Mouse (Mus musculus): ENCODE data around the gene Tmem107. TPM values are rescaled to one million over a fixed set of nuclear protein-coding genes. Genes with fewer than 3 reads are reported as not detected.
A peak's percentile ranks its signal among the peaks of the same experiment; 100 is the strongest.

The Tmem107 gene
- 1 to 10 TPM; 2.9 to 7.0 (median 5.2) TPM for total RNA-seq (2022)

- DNase-seq (ENCODE audit: low spot score in 2 of 2), result peak; percentile 85 to 91
Measured at GRCm38 (mm10) chr11:69070590-69071222, at the start of gene Tmem107. Gene Tmem107 (plus strand): TSS chr11:69070806.

GRCm38 (mm10) chr11:69026562-69026961 lies 44.0 kb upstream of the Tmem107 start:
- DNase-seq (ENCODE audit: low spot score in 2 of 2), result no peak

GRCm38 (mm10) chr11:69028805-69029204 lies 41.8 kb upstream of the Tmem107 start:
- no peak for DNase-seq (ENCODE audit: low spot score in 2 of 2)

- DNase-seq (ENCODE audit: low spot score in 2 of 2), result no peak
Measured at GRCm38 (mm10) chr11:69033552-69033951, 37.1 kb upstream of the Tmem107 start.

- no peak for DNase-seq (ENCODE audit: low spot score in 2 of 2)
Measured at GRCm38 (mm10) chr11:69034585-69034984, 36.0 kb upstream of the Tmem107 start.

GRCm38 (mm10) chr11:69035411-69035810 lies 35.2 kb upstream of the Tmem107 start:
- no peak for DNase-seq (ENCODE audit: low spot score in 2 of 2)

GRCm38 (mm10) chr11:69035849-69036248 lies 34.8 kb upstream of the Tmem107 start:
- DNase-seq (ENCODE audit: low spot score in 2 of 2), result peak; percentile 76 to 81

GRCm38 (mm10) chr11:69036486-69037230 lies 33.9 kb upstream of the Tmem107 start:
- DNase-seq (ENCODE audit: low spot score in 2 of 2), result peak; percentile 74 to 78

GRCm38 (mm10) chr11:69037231-69038061 lies 33.2 kb upstream of the Tmem107 start:
- DNase-seq (ENCODE audit: low spot score in 2 of 2), result peak; percentile 53 to 62

- no peak for DNase-seq (ENCODE audit: low spot score in 2 of 2)
Measured at GRCm38 (mm10) chr11:69038173-69038572, 32.4 kb upstream of the Tmem107 start.

GRCm38 (mm10) chr11:69045531-69046394 lies 24.8 kb upstream of the Tmem107 start, which contains the start of gene Aurkb:
Gene Aurkb (plus strand): TSS chr11:69045647.
- DNase-seq (ENCODE audit: low spot score in 2 of 2), result peak in 1 of 2 experiments; percentile 47

GRCm38 (mm10) chr11:69046395-69046774 lies 24.2 kb upstream of the Tmem107 start:
- no peak for DNase-seq (ENCODE audit: low spot score in 2 of 2)

GRCm38 (mm10) chr11:69047592-69047991 lies 23.0 kb upstream of the Tmem107 start:
- DNase-seq (ENCODE audit: low spot score in 2 of 2), result no peak

- DNase-seq (ENCODE audit: low spot score in 2 of 2), result no peak
Measured at GRCm38 (mm10) chr11:69048151-69048550, 22.5 kb upstream of the Tmem107 start.

- DNase-seq (ENCODE audit: low spot score in 2 of 2), result no peak
Measured at GRCm38 (mm10) chr11:69050748-69051147, 19.9 kb upstream of the Tmem107 start.

- no peak for DNase-seq (ENCODE audit: low spot score in 2 of 2)
Measured at GRCm38 (mm10) chr11:69051771-69052170, 18.8 kb upstream of the Tmem107 start.

- no peak for DNase-seq (ENCODE audit: low spot score in 2 of 2)
Measured at GRCm38 (mm10) chr11:69052824-69053421, 17.7 kb upstream of the Tmem107 start.

GRCm38 (mm10) chr11:69053848-69054247 lies 16.8 kb upstream of the Tmem107 start:
- DNase-seq (ENCODE audit: low spot score in 2 of 2), result no peak

- no peak for DNase-seq (ENCODE audit: low spot score in 2 of 2)
Measured at GRCm38 (mm10) chr11:69058265-69058664, 12.3 kb upstream of the Tmem107 start.

GRCm38 (mm10) chr11:69058729-69059356 lies 11.8 kb upstream of the Tmem107 start:
- no peak for DNase-seq (ENCODE audit: low spot score in 2 of 2)
